Mouse (Mus musculus): ENCODE measurements at regions not wholly inside any gene's neighbourhood (a gene's known extent, or its start where the extent isn't known, plus 50 kb on each side); places are given as distances from the start of the nearest gene placed in this dataset.
"Not testable (repeated sequence)": the region's sequence is repeated elsewhere in the genome, so short reads cannot be mapped to it uniquely, and the experiment has no call there.

DNA sequence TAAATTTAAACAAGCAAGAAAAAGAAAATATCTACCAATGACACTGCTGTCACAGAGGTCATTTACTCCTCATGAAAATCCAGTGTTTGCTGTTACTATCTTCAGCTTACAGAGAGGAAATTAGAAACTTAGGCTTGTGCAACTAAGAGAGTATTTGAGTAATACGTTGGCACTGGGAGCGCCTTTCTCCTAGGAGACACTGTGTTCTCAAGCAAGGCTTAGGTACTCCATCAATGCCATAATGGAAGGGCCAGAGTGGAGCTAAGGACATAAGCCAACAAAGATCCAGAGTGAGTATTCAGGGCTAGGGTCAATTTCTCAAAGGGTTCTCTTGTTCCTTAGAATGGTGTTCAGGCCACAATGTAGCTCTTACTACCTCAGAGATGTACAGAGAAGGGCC lies 294.4 kb upstream of the Klf6 start:
- H3K4me2 ChIP-seq (replicated peaks), result no peak overlapping the region
- no peak overlapping the region for H3K27ac ChIP-seq
- ATAC-seq, result no peak

DNA sequence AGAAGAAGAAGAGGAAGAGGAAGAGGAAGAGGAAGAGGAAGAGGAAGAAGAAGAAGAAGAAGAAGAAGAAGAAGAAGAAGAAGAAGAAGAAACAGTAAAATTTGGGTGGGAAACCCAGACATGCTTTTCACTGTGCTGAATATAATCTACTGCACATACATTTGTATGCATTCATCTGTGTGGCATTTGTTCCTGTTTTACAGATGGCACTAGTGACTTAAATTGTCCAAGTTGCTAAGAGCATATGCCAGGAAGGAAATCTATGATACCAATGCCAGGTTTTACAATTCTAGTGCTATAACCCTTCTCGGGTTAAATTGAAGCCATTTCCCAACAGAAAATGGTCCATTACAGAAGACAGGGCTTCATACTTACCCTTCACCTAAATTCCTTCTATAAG lies 291.7 kb upstream of the Klf6 start:
- no peaks in the 10 kb centered on the region for H3K9me3 ChIP-seq
- H3K4me3 ChIP-seq (replicated peaks), result no peak overlapping the region
- no peak overlapping the region for H3K27ac ChIP-seq
- H3K36me3 ChIP-seq, result no peaks in the 10 kb centered on the region
- H3K4me2 ChIP-seq (replicated peaks), result no peak overlapping the region
- ATAC-seq, result no peak
- H3K4me1 ChIP-seq (replicated peaks), result no peaks in the 10 kb centered on the region
- H3K9ac ChIP-seq, result no peak overlapping the region
- no peaks in the 10 kb centered on the region for H3K27me3 ChIP-seq (replicated peaks)
- 88% methylated on average over 1 of the region's 1 CpGs for WGBS

More for the DNA sequence above, 294.4 kb upstream of the Klf6 start:
- no peaks in the 10 kb centered on the region for H3K36me3 ChIP-seq
- H3K27me3 ChIP-seq (replicated peaks), result no peaks in the 10 kb centered on the region
- no peaks in the 10 kb centered on the region for H3K9me3 ChIP-seq
- WGBS, result 79% methylated on average over 2 of the region's 2 CpGs
- no peak overlapping the region for H3K9ac ChIP-seq
- H3K4me3 ChIP-seq (replicated peaks), result no peak overlapping the region
- H3K4me1 ChIP-seq (replicated peaks), result no peaks in the 10 kb centered on the region

DNA sequence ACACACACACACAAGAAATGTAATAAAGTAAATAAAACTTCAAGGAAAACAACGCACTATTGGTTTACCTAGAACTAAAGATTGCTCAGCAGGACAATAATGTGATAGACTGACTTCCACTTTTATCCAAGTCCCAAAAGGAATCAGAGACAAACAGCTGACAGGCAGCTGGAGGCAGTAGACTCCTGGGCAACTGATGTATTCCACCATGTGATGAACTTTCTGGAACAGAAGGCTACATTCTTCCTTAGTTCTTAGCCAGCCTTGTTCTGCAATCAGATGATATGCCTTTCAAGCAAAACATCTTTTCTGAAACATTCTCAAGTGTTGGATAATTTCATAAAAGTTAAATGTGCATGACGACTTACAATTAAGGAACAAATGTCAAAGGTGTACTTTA lies 290.9 kb upstream of the Klf6 start:
- Histone ChIP-seq H3K4me3 (replicated peaks) (no peak overlapping the region), H3K27ac (no peak overlapping the region), H3K9ac (no peak overlapping the region), H3K4me2 (replicated peaks) (no peak overlapping the region), H3K4me1 (replicated peaks) (no peaks in the 10 kb centered on the region), H3K27me3 (replicated peaks) (no peaks in the 10 kb centered on the region), H3K36me3 (no peaks in the 10 kb centered on the region), H3K9me3 (no peaks in the 10 kb centered on the region)
- WGBS, result 93% methylated on average over 2 of the region's 2 CpGs
- no peak for ATAC-seq

DNA sequence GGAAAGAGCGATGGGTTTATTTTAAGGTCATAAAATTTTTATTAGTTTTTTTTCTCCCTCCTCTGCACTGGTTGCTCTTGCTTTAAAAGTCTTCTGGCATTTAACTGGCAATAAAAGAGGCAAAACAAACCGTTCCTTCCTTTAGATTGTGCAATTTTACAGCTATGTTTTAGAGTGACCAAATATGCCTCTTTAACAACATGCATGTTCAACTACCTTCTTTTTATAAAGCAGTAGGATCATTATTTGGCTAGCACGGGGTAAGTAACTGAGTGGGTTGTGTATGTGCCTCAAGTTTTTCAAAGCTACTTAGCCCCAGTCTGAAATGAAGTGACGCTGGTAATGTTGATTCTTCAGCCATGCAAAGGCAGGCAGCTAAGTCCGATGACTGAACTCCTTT lies 284.7 kb upstream of the Klf6 start:
- H3K4me1 ChIP-seq (replicated peaks), result no peaks in the 10 kb centered on the region
- no peak overlapping the region for H3K27ac ChIP-seq
- no peak overlapping the region for H3K4me3 ChIP-seq (replicated peaks)
- no peaks in the 10 kb centered on the region for H3K9me3 ChIP-seq
- no peak overlapping the region for H3K4me2 ChIP-seq (replicated peaks)
- WGBS, result 50% methylated on average over 5 of the region's 5 CpGs
- H3K36me3 ChIP-seq, result no peaks in the 10 kb centered on the region
- 0 out of 2 replicates have a peak, but pooled peaks have one; percentile 34 for ATAC-seq
- H3K27me3 ChIP-seq (replicated peaks), result no peaks in the 10 kb centered on the region
- no peak overlapping the region for H3K9ac ChIP-seq

DNA sequence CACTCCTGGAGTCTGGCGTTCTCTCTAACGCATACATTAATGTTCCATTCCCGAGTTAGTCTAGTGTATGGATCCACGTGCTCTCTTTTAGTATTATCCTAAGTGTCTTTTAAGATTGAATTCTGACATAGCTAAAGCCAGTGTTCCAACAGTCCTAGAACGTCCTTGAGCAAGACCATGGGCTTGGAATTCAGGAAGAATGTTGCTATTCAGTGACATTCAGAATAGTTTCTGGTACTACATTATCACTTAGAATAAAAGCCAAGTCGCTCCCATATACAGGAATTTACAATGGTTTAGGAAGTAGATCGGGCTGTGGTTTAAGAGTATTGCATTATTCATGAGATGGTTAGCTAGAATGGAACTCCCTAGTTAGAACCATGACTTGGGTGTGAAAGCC lies 277.6 kb upstream of the Klf6 start:
- H3K9me3 ChIP-seq; H3K4me1 ChIP-seq (replicated peaks); ATAC-seq; H3K9ac ChIP-seq; H3K4me3 ChIP-seq (replicated peaks); H3K4me2 ChIP-seq (replicated peaks); H3K36me3 ChIP-seq; H3K27me3 ChIP-seq (replicated peaks); H3K27ac ChIP-seq: not testable (repeated sequence)
- 87% methylated on average over 7 of the region's 7 CpGs for WGBS

DNA sequence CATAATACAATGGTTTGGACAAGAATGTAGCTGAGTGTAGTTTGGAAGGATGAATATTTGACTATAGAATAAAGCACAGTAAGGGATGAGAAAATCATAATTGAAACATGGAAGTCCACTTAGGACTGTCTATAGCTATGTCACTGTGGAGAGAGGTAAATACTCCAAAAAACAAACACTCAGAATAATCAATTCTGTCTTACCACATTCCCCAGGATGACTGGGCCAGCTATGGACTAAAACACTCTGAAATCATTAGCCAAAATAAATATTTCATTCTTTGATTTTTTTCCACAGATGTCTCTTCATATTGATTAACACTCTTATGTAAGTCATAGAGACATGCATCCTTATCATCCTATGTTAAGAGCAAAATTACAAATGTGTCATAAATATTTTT lies 274.1 kb upstream of the Klf6 start:
- H3K4me3 ChIP-seq (replicated peaks), result no peak overlapping the region
- H3K4me2 ChIP-seq (replicated peaks), result no peak overlapping the region
- H3K27ac ChIP-seq, result no peak overlapping the region
- ATAC-seq, result no peak
- H3K9me3 ChIP-seq, result no peaks in the 10 kb centered on the region
- no peaks in the 10 kb centered on the region for H3K4me1 ChIP-seq (replicated peaks)
- H3K36me3 ChIP-seq, result no peaks in the 10 kb centered on the region
- no peaks in the 10 kb centered on the region for H3K27me3 ChIP-seq (replicated peaks)
- no peak overlapping the region for H3K9ac ChIP-seq

DNA sequence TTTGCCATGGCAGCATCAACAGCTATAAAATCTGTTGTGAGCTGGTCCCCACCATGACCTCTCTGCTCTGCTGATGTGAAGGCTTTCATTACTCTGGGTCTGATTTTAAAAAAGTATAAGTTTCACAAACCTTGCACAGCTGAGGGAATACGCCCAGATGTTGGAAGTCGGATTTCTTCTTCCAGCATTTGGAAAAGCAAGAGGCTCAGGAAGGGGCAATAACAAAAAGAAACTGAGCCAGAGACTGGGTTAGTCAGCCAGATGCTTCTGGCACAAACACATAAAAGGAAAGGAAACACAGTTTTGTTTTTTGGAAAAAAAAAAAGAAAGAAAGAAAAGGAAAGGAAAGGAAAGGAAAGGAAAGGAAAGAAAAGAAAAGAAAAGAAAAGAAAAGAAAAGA lies 270.0 kb upstream of the Klf6 start:
- Histone ChIP-seq H3K9me3 (no peaks in the 10 kb centered on the region), H3K4me2 (replicated peaks) (no peak overlapping the region), H3K27me3 (replicated peaks) (no peaks in the 10 kb centered on the region), H3K27ac (no peak overlapping the region), H3K9ac (no peak overlapping the region), H3K4me3 (replicated peaks) (no peak overlapping the region), H3K4me1 (replicated peaks) (no peaks in the 10 kb centered on the region), H3K36me3 (no peaks in the 10 kb centered on the region)
- no peak for ATAC-seq
- 79% methylated on average over 2 of the region's 2 CpGs for WGBS

DNA sequence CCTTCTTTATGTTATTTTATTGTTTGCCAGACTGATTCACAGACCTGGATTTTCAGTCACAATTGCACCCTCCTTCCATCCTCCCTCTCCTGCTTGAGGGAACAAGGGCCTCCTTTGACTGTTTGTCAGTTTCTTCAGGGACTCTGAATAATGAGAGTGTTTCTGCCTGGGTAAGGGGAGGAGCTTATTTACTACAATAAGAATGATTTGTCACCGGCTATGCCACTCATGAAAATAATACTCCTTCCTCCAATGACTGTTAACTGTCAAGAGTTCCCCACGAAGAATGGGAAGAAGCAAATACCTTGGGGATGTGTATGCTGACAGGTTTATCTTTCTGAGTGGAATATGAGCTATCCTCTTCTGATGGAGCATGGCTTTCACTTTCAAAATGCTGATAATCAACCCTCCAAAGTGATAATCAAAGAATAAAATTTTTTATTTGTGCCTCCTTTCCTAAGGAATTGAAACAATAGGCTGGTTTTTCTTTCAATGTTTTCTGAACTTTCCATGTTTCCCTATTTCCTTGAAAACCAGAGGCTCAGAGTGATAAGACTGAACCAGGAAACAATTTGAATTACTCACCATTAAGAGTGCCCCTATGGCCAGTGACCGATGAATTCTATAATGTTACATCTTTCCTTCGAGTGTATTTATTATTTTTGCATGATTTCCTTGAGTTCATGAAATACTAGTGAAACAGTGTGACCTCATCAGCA lies 269.3 kb upstream of the Klf6 start:
- 67% methylated on average over 4 of the region's 4 CpGs for WGBS
- no peaks in the 10 kb centered on the region for H3K36me3 ChIP-seq

DNA sequence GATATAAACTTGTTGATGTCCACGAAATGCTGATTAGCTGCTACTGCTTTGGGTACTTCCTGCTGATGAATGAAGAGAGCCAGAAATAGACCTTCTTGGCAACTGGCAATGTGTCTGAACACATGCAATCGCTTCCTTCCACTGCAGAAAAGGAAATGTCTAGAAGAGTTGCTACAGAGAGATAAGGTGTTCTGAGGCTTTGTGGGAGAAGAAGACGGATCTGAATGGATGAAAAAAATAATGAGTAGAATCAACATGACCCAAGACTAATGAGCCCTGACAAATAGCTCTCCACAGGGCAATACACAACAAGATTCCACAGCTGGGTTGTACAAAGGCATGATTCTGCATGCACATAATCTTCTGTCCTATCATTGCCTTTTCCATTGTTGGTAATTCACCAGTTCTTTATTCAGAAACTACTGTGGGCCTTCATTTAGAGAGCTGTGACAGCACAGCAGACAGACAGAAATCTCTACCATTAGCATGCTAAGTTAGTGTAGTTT lies 268.7 kb upstream of the Klf6 start:
- H3K36me3 ChIP-seq, result no peaks in the 10 kb centered on the region
- H3K27ac ChIP-seq, result no peak overlapping the region
- no peak for ATAC-seq
- no peaks in the 10 kb centered on the region for H3K4me1 ChIP-seq (replicated peaks)
- WGBS, result 76% methylated on average over 3 of the region's 3 CpGs
- no peaks in the 10 kb centered on the region for H3K27me3 ChIP-seq (replicated peaks)
- no peaks in the 10 kb centered on the region for H3K9me3 ChIP-seq
- H3K4me2 ChIP-seq (replicated peaks), result no peak overlapping the region
- H3K4me3 ChIP-seq (replicated peaks), result no peak overlapping the region
- H3K9ac ChIP-seq, result no peak overlapping the region

More for the DNA sequence above, 269.3 kb upstream of the Klf6 start:
- no peak overlapping the region for H3K4me3 ChIP-seq (replicated peaks)
- H3K4me1 ChIP-seq (replicated peaks), result no peaks in the 10 kb centered on the region
- H3K4me2 ChIP-seq (replicated peaks), result no peak overlapping the region
- H3K27ac ChIP-seq, result no peak overlapping the region
- no peaks in the 10 kb centered on the region for H3K27me3 ChIP-seq (replicated peaks)
- no peak overlapping the region for H3K9ac ChIP-seq
- no peak for ATAC-seq
- H3K9me3 ChIP-seq, result no peaks in the 10 kb centered on the region

DNA sequence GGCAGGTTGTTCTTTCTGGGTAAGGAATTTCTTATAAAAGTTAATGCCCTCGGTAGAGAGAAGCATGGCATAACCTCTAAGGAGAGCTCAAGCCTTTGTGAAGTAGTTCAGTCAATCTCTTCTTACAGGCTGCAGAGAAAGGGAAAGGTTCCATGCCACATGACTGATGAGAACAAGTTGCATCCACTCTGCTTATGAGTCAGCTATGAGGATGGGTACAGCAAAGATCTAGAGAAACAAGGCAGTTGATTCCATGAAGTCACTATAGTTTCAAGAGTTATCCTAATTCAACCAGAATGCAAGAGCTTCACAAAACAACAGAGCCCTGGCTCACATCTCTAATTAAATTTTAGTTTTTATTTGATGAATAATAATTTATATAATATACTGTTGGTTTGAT lies 259.6 kb upstream of the Klf6 start:
- WGBS, result 90% methylated on average over 1 of the region's 1 CpGs
- Histone ChIP-seq H3K27ac (no peak overlapping the region), H3K4me2 (replicated peaks) (no peak overlapping the region), H3K27me3 (replicated peaks) (no peaks in the 10 kb centered on the region), H3K4me3 (replicated peaks) (no peak overlapping the region), H3K36me3 (no peaks in the 10 kb centered on the region), H3K4me1 (replicated peaks) (no peaks in the 10 kb centered on the region), H3K9ac (no peak overlapping the region), H3K9me3 (no peaks in the 10 kb centered on the region)
- ATAC-seq, result no peak

DNA sequence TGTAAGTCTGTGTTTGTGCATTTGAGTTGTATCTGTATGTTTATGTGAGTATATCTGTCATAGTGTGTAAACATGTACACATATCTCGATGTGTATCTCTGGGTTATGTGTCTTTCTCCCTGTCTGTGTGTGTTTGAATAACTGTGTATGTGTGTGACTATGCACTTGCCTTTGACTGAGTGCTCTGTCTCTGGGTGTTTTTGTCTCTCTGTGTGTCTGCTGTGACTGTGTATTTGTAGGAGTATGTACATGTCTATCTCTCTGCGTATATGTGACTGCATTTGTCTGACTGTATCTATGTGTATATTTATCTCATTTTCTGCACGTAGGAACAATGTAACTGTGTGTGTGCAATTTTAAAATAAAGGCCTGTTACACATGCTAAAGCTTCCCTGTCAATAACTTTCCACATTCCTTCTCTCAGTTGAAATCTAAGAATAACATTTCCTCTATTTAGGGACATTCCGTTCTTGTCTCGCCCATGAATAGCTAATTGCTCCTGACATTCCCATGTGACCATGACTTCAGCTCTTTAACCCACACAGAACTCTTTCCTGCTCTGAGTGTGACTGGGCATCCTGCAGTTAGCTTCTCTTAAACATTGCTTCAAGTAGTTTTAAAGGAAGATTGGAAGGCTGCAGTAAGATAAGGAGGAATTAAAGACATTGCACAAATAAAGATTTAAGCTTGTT lies 257.2 kb upstream of the Klf6 start:
- Histone ChIP-seq H3K4me2 (replicated peaks) (no peak overlapping the region), H3K9me3 (no peaks in the 10 kb centered on the region), H3K9ac (no peak overlapping the region), H3K27ac (no peak overlapping the region), H3K4me1 (replicated peaks) (no peaks in the 10 kb centered on the region), H3K27me3 (replicated peaks) (no peaks in the 10 kb centered on the region), H3K36me3 (no peaks in the 10 kb centered on the region), H3K4me3 (replicated peaks) (no peak overlapping the region)
- WGBS, result 38% methylated on average over 5 of the region's 5 CpGs
- peak; percentile 55; the same call in 1 of the 2 replicates for ATAC-seq

DNA sequence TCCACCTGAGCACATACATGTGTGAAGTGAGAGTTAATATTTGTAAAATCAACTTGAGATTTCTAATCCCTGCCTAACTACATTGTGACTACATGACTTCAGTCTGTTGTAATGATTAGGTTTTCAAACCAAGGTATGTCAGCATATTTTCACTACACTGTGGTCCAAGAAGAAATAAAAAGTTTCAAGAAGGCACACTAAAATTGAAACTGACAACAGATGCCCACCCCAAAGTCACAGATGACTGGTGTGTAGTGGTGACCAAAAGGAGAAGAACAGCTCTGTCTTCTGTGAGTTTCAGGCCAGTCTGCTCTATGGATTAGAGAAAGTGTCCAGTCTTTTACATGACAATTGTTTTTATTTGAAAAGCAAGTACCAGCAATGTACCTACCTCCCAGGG lies 255.9 kb upstream of the Klf6 start:
- H3K9me3 ChIP-seq, result no peaks in the 10 kb centered on the region
- H3K36me3 ChIP-seq, result no peaks in the 10 kb centered on the region
- H3K9ac ChIP-seq, result no peak overlapping the region
- H3K4me2 ChIP-seq (replicated peaks), result no peak overlapping the region
- no peak for ATAC-seq
- no peak overlapping the region for H3K27ac ChIP-seq
- H3K4me1 ChIP-seq (replicated peaks), result no peaks in the 10 kb centered on the region
- H3K4me3 ChIP-seq (replicated peaks), result no peak overlapping the region
- H3K27me3 ChIP-seq (replicated peaks), result no peaks in the 10 kb centered on the region

DNA sequence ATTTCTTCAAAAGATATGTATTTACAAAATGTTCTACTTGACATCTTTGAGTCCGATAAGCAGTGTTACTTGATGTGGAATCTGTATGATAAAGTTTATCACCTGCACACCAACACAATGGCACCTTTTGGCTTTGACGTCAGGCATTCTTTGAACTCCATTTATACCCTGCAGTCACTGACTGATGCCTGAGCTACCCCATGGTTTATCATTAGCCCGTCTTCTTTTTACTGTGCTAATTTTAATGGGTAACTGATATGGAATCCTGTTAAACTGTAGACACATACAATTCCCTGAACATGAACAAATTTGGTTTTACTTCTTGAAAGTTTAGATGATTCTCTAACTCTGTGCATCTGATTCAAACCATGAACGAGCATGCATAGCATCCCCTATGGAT lies 253.8 kb upstream of the Klf6 start:
- Histone ChIP-seq H3K27ac (no peak overlapping the region), H3K9ac (no peak overlapping the region), H3K27me3 (replicated peaks) (no peaks in the 10 kb centered on the region), H3K4me2 (replicated peaks) (no peak overlapping the region), H3K9me3 (no peaks in the 10 kb centered on the region), H3K36me3 (no peaks in the 10 kb centered on the region), H3K4me1 (replicated peaks) (no peaks in the 10 kb centered on the region), H3K4me3 (replicated peaks) (no peak overlapping the region)
- ATAC-seq, result no peak
- 79% methylated on average over 4 of the region's 4 CpGs for WGBS

All from intestine, embryonic 15.5 days (tissue).